Mouse (Mus musculus) spleen, adult 18-20 months (tissue): ENCODE data around the gene Zfp800.

Source experiments
- DNase-seq, 2 experiments: peaks; one replicate each; pipeline ENCODE4 v3.0.0; 2022; ENCODE audit warnings: mixed read lengths in 2 of 2

Zfp800 gene

DNA sequence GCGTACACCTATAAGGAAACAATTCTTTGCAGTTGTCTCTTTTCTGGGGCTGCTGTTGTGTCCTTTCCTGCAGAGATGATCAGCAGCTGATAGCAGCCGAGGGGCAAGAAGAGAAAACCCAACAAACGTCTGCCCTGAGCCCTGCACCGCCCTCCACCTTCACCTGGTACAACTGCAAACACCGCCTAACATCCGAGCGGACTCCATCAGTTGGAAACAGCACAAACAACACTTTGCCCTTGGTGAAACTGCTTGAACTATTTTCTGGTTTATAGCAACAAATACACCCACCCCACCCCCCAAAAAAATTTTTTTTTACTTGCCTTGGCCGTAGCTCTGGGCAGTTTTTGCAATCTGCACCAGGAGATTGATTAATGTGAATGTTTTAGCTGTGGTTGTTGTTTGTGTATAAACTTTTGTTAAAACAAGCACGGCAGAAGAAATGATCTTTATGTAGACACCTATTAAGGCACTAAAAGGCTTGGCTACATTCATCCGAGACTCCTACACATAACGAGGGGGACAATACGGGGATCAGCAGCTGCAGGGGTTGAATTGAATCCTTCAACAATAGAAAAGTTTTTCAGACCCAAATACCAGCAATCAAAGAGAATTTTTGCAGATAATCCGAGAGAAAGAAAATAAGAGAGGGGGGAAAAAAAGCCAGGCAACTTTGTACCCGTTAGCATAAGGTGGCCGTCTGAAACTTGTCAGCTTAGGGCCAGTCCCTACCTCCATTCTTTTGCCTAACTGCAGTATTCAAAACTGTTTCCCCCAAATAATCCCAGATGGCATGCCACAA is 1.6 kb downstream of the Zfp800 start:
- no peak for DNase-seq

DNA sequence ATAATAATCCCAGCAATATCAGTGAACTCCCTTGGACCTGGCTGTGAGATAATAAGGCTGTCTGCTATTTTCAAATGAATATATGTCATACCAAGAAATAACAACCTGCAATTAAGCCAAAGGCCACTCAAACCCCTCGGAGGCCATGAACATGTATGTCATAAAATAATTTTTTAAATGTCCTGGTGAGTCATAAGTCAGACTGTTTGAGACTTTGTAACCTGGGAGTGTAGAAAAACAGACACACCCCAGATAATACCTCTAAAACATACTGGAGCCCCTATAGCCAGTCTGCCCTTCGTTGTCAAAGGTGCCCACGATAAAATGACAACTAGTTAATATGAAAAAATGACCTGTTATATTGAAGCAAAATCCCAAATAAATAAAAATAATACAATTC is 8.8 kb downstream of the Zfp800 start:
- DNase-seq = no peak

- no peak for DNase-seq
Measured at GRCm38 (mm10) chr6:28385169-28385568, 12.6 kb downstream of the Zfp800 start.

- no peak for DNase-seq
Measured at GRCm38 (mm10) chr6:28381983-28382382, 15.8 kb downstream of the Zfp800 start.

DNA sequence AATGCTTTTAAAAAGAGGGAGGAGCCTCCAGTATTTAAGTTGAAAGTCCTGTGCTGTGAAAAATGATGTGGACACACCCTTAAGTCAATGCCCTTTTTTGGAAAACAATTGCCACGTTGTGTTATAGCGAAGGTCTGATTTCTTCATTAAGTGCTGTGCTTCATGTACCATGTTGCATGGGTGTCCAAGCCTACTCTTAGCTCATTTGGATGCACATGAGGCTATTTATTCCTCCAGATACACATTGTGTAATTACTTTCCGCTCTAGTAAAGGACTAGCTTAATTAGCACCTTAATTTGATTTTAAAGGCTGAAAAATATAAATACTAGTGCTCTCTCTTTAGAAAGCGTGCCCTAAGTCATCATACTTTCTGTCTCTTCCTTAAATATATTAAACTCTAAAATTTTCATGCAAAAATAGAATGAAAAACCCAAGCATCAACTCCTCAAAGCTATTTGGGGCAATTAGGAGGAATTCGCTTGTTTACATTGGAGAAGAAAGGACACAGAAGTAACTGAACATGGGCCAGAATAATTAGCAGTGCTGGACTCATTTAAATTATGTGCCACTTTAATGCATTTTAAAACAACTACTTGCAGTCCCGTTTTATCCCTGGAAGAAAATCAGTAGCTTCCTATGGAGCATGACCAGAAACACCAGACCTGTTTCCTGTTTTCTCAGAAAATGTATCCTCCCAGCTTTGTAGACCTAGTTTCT is 27.7 kb downstream of the Zfp800 start:
- no peak for DNase-seq

DNA sequence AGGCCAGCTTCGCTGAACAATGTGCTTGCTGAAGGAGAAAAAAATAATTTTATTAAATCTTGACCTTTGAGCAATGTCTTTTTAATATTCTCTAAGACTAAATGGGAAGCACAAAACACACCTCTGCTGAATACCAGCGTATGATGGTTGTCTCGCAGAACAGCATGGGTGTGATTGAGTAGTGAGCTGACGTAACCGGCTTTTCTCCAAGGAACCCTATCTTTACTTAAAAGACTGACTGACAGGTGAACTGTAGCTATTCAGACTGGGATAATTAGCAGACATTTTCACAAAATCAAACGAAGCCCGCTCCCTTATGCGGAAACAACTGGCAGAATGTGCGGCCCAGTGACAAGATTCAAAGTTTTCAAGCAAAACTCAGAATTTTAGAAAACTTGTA is 30.2 kb downstream of the Zfp800 start:
- DNase-seq = no peak

DNA sequence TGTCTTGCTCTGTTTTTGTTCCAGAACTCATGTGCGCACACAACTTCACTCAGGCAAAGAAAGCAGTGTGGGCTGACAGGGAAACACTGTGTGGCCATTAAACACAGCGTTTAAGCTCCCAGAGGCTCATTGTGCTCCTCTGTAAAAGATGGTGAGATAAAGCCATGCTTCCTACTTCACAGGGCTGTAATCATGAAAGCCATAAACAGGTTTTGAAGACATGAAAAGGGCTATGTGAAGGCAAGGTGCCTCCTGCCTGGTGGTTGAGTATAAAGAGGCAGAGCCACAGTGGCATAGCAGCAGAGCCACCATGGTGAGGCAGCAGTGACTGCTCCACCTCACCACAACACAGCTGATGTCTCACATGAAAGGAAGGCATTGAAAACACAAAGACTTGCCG is 46.7 kb downstream of the Zfp800 start:
- DNase-seq = no peak

DNA sequence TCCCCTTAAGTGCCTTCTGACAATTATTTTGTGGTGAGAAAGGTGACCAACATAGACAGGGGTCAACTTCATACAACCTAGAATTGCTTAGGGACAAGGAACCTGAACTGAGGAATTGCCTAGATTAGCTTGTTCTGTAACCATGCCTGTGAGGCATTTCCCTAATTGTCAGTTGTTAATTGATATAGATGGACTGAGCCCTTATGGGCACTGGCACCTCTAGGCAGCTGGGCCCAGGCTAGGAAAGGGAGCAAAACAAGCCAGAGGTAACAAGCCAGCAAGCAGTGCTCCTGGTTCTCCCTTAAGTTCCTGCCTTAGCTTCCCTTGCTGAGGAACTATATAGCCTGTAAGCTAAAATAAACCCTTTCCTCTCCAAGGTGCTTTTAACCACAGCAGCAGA is 52.1 kb downstream of the Zfp800 start:
- DNase-seq = no peak

DNA sequence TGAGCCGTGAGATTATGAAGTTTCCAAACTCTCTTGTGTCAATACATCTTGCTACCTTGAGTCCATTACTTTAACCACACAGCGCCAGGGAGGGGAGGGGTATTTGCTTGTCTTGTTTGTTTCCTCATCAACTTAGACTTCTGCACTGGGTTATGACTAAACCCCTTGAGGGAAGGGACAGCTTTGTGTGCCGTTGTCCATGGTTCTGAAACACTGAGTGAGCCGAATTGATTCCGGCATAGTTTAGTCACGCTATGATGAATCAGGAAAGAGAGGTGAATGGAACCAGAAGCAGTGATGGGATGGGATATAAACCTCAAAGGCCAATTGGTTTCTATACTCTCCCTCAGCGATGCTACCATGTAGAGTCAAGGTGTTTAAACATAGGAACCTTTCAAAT is 52.6 kb downstream of the Zfp800 start:
- no peak for DNase-seq

GRCm38 (mm10) chr6:28342863-28343262 is 54.9 kb downstream of the Zfp800 start:
- no peak for DNase-seq

DNA sequence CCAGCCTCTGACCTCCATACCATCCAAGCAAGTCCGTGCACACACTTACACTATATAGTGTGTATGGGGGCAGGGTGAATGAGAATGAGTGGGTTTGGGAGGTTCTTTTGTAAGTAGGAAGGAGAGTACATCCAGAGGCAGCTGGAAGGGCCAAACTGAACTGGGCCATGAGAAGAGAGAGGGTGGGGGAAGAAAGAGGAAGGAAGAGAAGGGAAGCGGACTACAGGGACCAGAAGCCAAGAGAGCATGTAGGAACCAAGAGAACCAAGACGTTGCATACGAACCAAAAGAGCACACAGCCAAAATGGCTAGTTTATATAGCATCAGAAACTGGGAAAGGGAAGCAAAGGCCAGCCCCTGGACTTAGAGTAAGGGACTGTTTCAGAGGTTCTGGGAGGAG is 56.6 kb downstream of the Zfp800 start:
- no peak for DNase-seq

- no peak for DNase-seq
Measured at GRCm38 (mm10) chr6:28339410-28339809, 58.4 kb downstream of the Zfp800 start.

GRCm38 (mm10) chr6:28333696-28334095 is 64.1 kb downstream of the Zfp800 start:
- DNase-seq = no peak

DNA sequence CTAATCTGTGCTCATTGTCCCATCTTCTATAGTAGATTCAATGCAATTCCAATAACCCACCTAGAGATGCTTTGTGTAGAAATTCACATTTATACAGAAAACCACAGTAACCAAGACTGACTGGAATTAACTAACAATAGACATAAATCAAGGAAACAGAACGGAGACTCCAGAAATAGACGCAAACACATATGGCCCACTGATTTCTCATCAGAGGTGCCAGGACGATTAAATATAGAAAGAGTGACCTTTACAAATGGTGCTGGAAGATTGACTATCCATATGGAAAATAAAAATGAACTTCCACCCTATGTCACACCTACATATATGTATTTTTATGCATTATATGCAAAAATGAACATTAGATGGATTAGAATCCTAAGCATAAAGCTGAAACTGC is 65.3 kb downstream of the Zfp800 start:
- DNase-seq = no peak

GRCm38 (mm10) chr6:28329815-28330214 is 68.0 kb downstream of the Zfp800 start:
- DNase-seq = no peak

- DNase-seq = no peak
Measured at GRCm38 (mm10) chr6:28329002-28329596, 68.7 kb downstream of the Zfp800 start.

GRCm38 (mm10) chr6:28326720-28327119 is 71.1 kb downstream of the Zfp800 start:
- no peak for DNase-seq

DNA sequence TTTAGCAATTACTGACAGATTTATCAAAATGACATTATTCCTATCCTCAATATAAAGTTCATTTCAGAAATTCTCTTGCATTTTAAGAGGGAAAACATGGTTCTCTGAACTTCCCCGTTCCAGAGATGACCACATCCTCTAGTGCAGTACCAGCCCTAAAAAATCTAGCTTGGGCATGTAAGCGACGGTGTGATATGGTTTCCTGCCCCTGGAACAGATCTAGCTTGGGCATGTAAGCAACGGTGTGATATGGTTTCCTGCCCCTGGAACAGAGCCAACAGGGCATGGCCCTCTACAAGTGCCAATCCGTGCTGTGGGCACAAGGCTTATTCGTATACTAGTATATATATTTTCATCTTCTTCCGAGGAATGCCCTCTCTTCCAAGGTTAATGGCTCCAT is 75.4 kb downstream of the Zfp800 start:
- no peak for DNase-seq

GRCm38 (mm10) chr6:28319648-28320270 is 78.0 kb downstream of the Zfp800 start:
- no peak for DNase-seq

- peak in 1 of 2 experiments; percentile 11 for DNase-seq
Measured at GRCm38 (mm10) chr6:28318820-28319573, 78.8 kb downstream of the Zfp800 start.

DNA sequence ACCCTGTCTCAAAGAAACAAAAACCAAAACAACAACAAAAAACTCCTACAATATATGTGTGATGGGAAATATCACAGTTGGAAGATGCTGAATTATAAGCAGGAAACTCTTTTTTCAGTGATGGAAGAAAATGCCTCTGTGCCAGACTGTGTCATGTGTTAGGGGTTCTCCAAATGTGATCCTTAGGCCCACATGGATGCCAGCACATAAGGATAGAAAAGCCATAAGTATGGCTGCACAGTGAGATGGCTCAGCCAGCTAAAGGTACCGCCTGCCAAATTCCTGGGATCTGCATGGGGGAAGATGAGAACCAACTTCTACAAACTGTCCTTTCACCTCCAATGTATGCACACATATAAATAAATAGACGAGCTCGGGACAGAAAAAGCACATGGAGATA is 82.6 kb downstream of the Zfp800 start:
- DNase-seq = no peak

GRCm38 (mm10) chr6:28312067-28312466 is 85.7 kb downstream of the Zfp800 start:
- no peak for DNase-seq

DNA sequence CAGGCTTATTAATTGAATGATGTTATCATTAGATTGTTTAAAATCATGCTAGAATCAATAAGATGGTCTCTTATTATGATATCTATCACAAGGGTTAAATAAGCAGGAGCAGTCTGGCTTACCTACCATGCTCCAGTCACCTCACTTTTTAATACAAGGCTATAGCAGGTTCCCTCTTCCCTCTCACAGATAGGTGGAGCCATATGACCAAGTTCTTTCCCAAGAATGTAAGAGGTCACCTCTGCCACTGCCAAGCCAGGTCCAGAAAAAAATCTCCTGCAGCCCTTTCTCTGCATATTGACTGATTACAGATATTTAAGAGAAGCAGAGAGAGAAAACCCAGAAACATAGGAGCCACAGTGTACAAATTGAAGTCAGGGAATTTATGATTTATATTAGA is 88.1 kb downstream of the Zfp800 start:
- no peak for DNase-seq
